Mouse (Mus musculus) gonadal fat pad, adult 2 months (tissue): Measurements from ENCODE around the gene Naa50. TPM values are rescaled to one million over a fixed set of nuclear protein-coding genes. Genes with fewer than 3 reads are reported as not detected.

ENCODE experiments used
- DNase-seq: peaks from one replicate; pipeline ENCODE4 v3.0.0-alpha.2; 2012; ENCODE audit warnings: low read depth
- polyA plus RNA-seq: library from polyadenylated mRNA; depleted of rRNA; stranded (reverse); fragments of >200 nt; gene quantifications from 2 replicates; pipeline ENCODE4 v1.2.3, GENCODE M21; 2012; rRNA removed

The Naa50 gene
- polyA plus RNA-seq: 6.3 and 10.0 TPM in 2 replicates

- no peak for DNase-seq
These were observed at the start of gene Naa50, which contains the start of gene Atp6v1a for GRCm38 (mm10) chr16:44139536-44140185. Gene Naa50, plus strand, starts transcription at chr16:44139830. Gene Atp6v1a, minus strand, starts transcription at chr16:44139705.

GRCm38 (mm10) chr16:44099377-44099776 lies 40.3 kb upstream of the Naa50 start:
- DNase-seq: no peak

GRCm38 (mm10) chr16:44101181-44101710 lies 38.4 kb upstream of the Naa50 start:
- DNase-seq: peak; percentile 67

GRCm38 (mm10) chr16:44102925-44103324 lies 36.7 kb upstream of the Naa50 start:
- no peak for DNase-seq

GRCm38 (mm10) chr16:44103806-44104766 lies 35.5 kb upstream of the Naa50 start:
- peak; percentile 72 for DNase-seq

- no peak for DNase-seq
These were observed 34.4 kb upstream of the Naa50 start for GRCm38 (mm10) chr16:44105211-44105610.

GRCm38 (mm10) chr16:44109002-44109401 lies 30.6 kb upstream of the Naa50 start:
- no peak for DNase-seq

GRCm38 (mm10) chr16:44119753-44120501 lies 19.7 kb upstream of the Naa50 start:
- no peak for DNase-seq

GRCm38 (mm10) chr16:44122122-44122521 lies 17.5 kb upstream of the Naa50 start:
- no peak for DNase-seq

- no peak for DNase-seq
These were observed 17.1 kb upstream of the Naa50 start for GRCm38 (mm10) chr16:44122574-44122973.

- DNase-seq: no peak
These were observed 16.5 kb upstream of the Naa50 start for GRCm38 (mm10) chr16:44122982-44123725.

GRCm38 (mm10) chr16:44123786-44124185 lies 15.8 kb upstream of the Naa50 start:
- DNase-seq: no peak

- DNase-seq: no peak
These were observed 14.9 kb upstream of the Naa50 start for GRCm38 (mm10) chr16:44124713-44125112.

- DNase-seq: no peak
These were observed 14.2 kb upstream of the Naa50 start for GRCm38 (mm10) chr16:44125436-44125835.

- no peak for DNase-seq
These were observed 13.2 kb upstream of the Naa50 start for GRCm38 (mm10) chr16:44126437-44126836.

- no peak for DNase-seq
These were observed 7.3 kb upstream of the Naa50 start for GRCm38 (mm10) chr16:44132300-44132699.

GRCm38 (mm10) chr16:44133187-44133586 lies 6.4 kb upstream of the Naa50 start:
- no peak for DNase-seq

GRCm38 (mm10) chr16:44136511-44137021 lies 3.1 kb upstream of the Naa50 start:
- DNase-seq: no peak

GRCm38 (mm10) chr16:44138377-44138978 lies 1.2 kb upstream of the Naa50 start:
- DNase-seq: no peak

- DNase-seq: peak; percentile 94
These were observed 573 bp upstream of the Naa50 start for GRCm38 (mm10) chr16:44138979-44139535.
